Mouse (Mus musculus) brain, embryonic 14.5 days (tissue): ENCODE measurements around the gene Tectb.

ENCODE experiments used
- CTCF ChIP-seq: fragments of 200-500 bp; IDR thresholded peaks from 2 replicates; pipeline ENCODE4 v1.5.1; 2012; ENCODE audit warnings: inconsistent platforms, mild to moderate bottlenecking, moderate library complexity, borderline replicate concordance; ENCODE audit not compliant: insufficient read depth, insufficient read length; ENCODE audit errors: extremely low read depth
- POLR2A ChIP-seq: fragments of 200-500 bp; IDR thresholded peaks from 2 replicates; pipeline ENCODE4 v1.6.1; 2012; ENCODE audit warnings: mild to moderate bottlenecking, inconsistent platforms, borderline replicate concordance; ENCODE audit not compliant: poor library complexity, insufficient read depth, insufficient read length, severe bottlenecking; ENCODE audit errors: extremely low read depth

DNA sequence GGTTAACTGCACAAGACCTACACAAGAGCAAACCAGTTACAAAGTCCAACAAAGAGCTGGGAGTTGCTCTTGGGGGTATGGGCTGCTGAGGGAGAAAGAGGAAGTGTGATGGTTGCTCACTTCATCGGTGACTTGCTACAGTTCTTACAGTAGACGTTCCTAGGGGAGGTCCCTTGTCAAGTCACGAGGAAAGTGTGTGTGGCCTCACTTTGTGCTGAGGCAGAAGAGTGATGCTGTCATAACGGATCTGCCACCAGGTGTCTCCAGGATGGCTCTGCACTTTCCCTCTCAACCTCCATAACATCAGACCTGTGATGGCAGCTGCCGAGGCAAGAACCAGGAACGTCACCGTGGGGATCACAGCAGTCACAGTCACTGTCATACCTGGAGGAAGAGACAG lies 46.6 kb downstream of the Tectb start:
- TF ChIP-seq CTCF: no peak
- no peak for TF ChIP-seq POLR2A
